Mouse (Mus musculus) gastrocnemius, adult 2 months (tissue): Measurements from ENCODE around the gene Ankle1. TPM values are rescaled to one million over a fixed set of nuclear protein-coding genes. Genes with fewer than 3 reads are reported as not detected.

Source experiments
- DNase-seq: peaks from one replicate; pipeline ENCODE4 v3.0.0; 2022
- H3K27ac ChIP-seq: fragments of 200-600 bp; 2 replicates; pipeline ENCODE4 v1.8.1; 2022; ENCODE audit warnings: mild to moderate bottlenecking
- H3K4me3 ChIP-seq: fragments of 200-600 bp; 2 replicates; pipeline ENCODE4 v1.8.1; 2022; ENCODE audit warnings: mild to moderate bottlenecking, moderate library complexity
- CTCF ChIP-seq: fragments of 200-600 bp; IDR thresholded peaks from 2 replicates; pipeline ENCODE4 v1.8.1; 2022; ENCODE audit warnings: antibody characterized with exemption, mild to moderate bottlenecking, moderate library complexity
- intact Hi-C: fragments of 180-260 bp; cut with DNase I; formaldehyde crosslinking; loops from one replicate; pipeline ENCODE4 v1.15.1; 2025
- total RNA-seq, 2 experiments: library from RNA; stranded (reverse); gene quantifications; 2 replicates each; pipeline ENCODE4 v1.2.3; 2021

Ankle1 gene
- total RNA-seq, 2 experiments from 2014 or later, result not detected

DNA sequence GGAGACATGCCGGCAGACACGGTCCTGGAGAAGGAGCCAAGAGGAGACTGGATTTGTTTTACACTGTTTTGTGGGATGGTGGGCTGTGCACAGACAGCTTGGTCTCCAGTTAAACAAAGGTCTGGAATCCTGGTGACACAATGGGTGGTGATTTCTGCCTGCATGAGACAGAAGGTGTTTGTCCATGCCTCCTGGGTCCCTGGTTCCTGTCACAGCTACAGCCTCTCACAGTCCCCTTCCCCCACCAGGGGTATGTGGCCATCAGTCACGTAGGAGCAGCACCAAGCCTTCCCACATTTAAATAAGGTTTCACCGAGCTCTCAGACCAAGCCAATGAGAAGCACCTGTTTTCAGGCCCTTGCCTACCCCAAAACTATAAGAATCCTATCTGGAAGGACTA, 45.5 kb downstream of the Ankle1 start:
- no peak overlapping the region for H3K4me3 ChIP-seq
- H3K27ac ChIP-seq, result no peak overlapping the region
- DNase-seq, result no peak
- TF ChIP-seq CTCF, result no peak
- intact Hi-C loops, result no loop called here

DNA sequence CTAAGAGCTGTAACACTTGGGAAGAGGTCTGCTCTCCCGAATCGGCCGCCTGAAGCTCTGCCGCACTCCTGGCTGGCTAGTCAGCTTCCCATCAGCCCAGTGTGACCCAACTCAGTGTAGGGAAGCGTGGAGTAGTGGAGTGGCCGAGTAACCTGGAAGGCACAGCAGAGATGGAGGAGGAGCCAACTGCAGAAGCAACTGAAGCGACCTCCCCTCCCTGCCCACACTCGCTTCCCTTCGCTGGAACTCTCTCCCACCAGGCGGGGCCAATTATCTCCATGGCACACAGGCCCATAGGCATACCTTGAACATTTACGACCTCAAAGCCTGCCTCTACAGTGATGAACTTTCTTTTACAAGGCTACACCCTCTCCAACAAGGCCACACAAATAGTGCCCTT, 46.0 kb downstream of the Ankle1 start:
- Histone ChIP-seq H3K27ac (no peak overlapping the region), H3K4me3 (no peak overlapping the region)
- TF ChIP-seq CTCF, result no peak
- intact Hi-C loops, result no loop called here
- no peak for DNase-seq

DNA sequence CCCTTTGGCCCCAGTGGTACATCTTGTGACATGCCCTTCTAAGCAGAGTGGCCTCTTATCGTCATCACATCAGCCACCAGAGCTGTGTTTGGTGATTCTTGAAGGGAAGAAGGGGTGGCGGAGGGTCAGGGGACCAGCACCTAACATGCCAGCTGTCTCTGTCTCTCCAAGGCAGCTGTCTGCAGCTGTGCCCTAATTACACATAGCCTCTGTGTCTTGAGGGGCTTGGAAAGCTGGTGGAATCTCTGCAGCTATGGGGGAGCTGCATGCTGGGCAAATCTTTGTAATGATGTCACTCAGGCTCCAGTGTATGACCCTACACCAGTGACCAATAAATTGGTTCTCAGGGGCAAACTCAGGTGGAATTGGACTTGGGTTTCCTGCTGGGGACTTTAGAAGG, 46.9 kb downstream of the Ankle1 start:
- no peak for DNase-seq

DNA sequence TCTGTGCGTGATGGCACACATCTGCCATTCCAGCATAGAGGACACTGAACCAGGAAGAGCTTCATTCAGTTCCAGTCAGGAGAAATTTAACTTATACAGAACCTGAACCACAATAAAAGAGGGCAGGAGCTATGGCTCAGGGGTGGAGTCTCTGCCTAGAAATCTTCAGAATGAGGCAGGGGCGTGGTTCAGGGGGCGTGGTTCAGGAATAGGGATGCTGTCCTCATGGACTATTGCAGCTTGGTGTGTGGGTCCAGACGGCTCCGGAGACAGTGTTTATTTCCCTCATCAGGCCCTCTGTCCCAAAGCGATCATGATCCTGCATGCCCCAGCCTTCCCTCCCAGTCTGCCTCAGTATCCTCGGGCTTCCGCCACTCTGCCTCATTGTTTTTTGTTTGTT, 48.9 kb downstream of the Ankle1 start:
- Histone ChIP-seq H3K27ac (no peak overlapping the region), H3K4me3 (no peak overlapping the region)
- no peak for DNase-seq
- no peak for TF ChIP-seq CTCF
- intact Hi-C loops, result no loop called here

More for the DNA sequence above, 46.9 kb downstream of the Ankle1 start:
- Histone ChIP-seq H3K4me3 (no peak overlapping the region), H3K27ac (no peak overlapping the region)
- intact Hi-C loops, result no loop called here
- TF ChIP-seq CTCF, result no peak

DNA sequence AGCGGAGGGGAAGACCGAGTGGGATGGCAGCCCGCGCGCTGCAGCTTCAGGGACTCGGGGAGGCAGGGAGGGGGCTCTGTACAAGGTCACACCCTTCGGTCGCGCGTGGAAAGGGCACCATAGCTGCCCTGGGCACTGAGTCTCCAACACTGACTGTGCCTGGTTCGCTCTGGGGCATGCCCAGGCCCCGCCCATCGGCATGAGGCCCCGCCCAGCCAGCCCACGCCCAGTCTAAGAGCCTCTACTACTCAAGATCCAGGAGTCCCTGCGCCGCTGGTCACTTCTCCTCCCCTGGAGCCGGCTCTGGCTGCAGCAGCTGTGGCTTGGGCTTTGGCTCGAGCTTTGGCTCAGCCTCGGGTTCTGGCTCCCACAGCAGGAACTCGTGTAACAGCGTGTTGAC, 51.1 kb downstream of the Ankle1 start:
- DNase-seq, result peak; percentile 39
- TF ChIP-seq CTCF, result no peak
- no peak overlapping the region for H3K4me3 ChIP-seq
- H3K27ac ChIP-seq, result no peak overlapping the region
- intact Hi-C loops, result no loop called here

DNA sequence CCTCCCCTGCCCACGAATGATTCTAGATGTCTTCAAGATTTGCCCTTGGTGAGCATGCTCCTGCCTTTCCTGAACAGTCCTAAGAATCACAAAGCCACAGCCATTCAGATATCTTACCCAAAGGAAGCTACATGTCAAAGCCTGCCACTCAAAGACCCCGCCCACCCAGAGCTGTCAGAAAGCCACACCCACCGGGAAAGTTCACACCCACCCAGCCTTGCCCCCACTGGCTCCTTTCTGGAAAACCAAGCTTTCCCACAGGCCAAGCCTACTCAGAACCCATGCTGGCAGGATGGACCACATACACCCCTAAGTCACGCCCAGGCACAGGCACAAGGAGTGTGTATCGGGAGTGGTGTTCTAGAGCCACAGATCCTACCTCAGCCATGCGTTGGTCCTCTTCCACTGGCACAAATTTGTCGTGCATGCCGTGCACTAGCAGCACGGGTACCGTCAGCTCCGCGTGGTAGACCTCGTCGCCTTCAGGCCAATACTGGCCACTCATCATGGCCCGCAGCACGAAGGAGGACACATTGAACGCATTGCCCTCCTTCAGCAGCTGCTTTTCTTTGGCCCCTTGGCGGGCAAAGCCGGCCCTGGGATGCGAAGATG, 52.0 kb downstream of the Ankle1 start:
- Histone ChIP-seq H3K27ac (no peak overlapping the region), H3K4me3 (no peak overlapping the region)
- no peak for TF ChIP-seq CTCF
- peak; percentile 15 for DNase-seq
- intact Hi-C loops, result no loop called here

Other genes starting within 250 kb of the Ankle1 start
- gene Myo9b, start 133.3 kb upstream of the Ankle1 start, total RNA-seq, result 1 to 10 TPM; 6.1 to 9.3 TPM
- gene Haus8, start 133.1 kb upstream of the Ankle1 start, total RNA-seq, result 1 to 10 TPM; 5.5 to 7.9 TPM
- 100 to 1,000 TPM in 1 of 2 experiments, 10 to 100 TPM in 1; 79.7 to 104 TPM for gene Use1, start 39.2 kb upstream of the Ankle1 start, total RNA-seq
- 1 to 10 TPM; 6.0 to 8.4 TPM for gene Ocel1, start 34.7 kb upstream of the Ankle1 start, total RNA-seq
- 10 to 100 TPM; 19.6 to 21.9 TPM for gene Nr2f6, start 24.1 kb upstream of the Ankle1 start, total RNA-seq
- gene Ushbp1, start 10.2 kb upstream of the Ankle1 start, total RNA-seq, result 1 to 10 TPM; 6.4 to 9.3 TPM
- gene Babam1, start 9.1 kb upstream of the Ankle1 start, total RNA-seq, result 10 to 100 TPM; 60.8 to 69.6 TPM
- 10 to 100 TPM; 22.5 to 24.9 TPM for gene Abhd8, start 57.6 kb downstream of the Ankle1 start, total RNA-seq
- 10 to 100 TPM; 59.1 to 84.3 TPM for gene Mrpl34, start 58.9 kb downstream of the Ankle1 start, total RNA-seq
- 10 to 100 TPM; 26.8 to 31.1 TPM for gene Dda1, start 63.2 kb downstream of the Ankle1 start, total RNA-seq
- gene Ano8, start 80.0 kb downstream of the Ankle1 start, total RNA-seq, result 10 to 100 TPM; 16.0 to 17.0 TPM
- gene Gtpbp3, start 82.1 kb downstream of the Ankle1 start, total RNA-seq, result 10 to 100 TPM; 10.1 to 10.7 TPM
- gene Plvap, start 105.7 kb downstream of the Ankle1 start, total RNA-seq, result 10 to 100 TPM in 1 of 2 experiments, 1 to 10 TPM in 1; 9.3 to 11.6 TPM
- not detected for gene Ccdc194, start 119.7 kb downstream of the Ankle1 start, total RNA-seq
- 1 to 10 TPM; 4.3 to 8.3 TPM for gene Bst2, start 131.4 kb downstream of the Ankle1 start, total RNA-seq
- gene Mvb12a, start 136.9 kb downstream of the Ankle1 start, total RNA-seq, result 10 to 100 TPM; 21.5 to 27.7 TPM
- gene Tmem221, start 152.9 kb downstream of the Ankle1 start, total RNA-seq, result not detected
- not detected for gene Nxnl1, start 160.6 kb downstream of the Ankle1 start, total RNA-seq
- gene Slc27a1, start 162.9 kb downstream of the Ankle1 start, total RNA-seq, result 100 to 1,000 TPM in 1 of 2 experiments, 10 to 100 TPM in 1; 57.2 to 116 TPM
- gene Pgls, start 186.2 kb downstream of the Ankle1 start, total RNA-seq, result 10 to 100 TPM; 19.3 to 28.6 TPM
- gene Fam129c, start 191.6 kb downstream of the Ankle1 start, total RNA-seq, result 1 to 10 TPM in 1 of 2 experiments, under 1 TPM in 1; 0.79 to 1.4 TPM
- 10 to 100 TPM; 39.6 to 44.3 TPM for gene Colgalt1, start 205.0 kb downstream of the Ankle1 start, total RNA-seq